Mouse (Mus musculus): Measurements from ENCODE around the gene Gramd1c.

DNA sequence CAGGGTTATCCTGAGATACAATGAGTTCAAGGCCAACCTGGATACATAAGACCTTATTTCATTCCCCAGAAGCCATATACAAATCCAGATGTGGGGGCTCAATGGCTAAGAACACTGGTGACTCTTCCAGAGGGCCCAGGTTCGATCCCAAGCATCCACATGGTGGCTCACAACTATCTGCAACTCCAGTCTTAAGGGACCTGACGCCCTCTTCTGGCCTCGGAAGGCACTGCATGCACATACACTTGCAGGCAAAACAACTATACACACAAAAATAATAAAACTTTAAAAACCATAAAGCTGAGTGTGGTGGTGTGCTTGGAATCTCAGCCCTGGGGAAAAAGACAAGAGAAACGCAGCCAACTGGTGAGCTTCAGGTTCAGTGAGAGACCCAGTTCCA is 24.0 kb downstream of the Gramd1c start:
- TF ChIP-seq CTCF (IDR thresholded peaks at IDR 0.05; ENCODE audit: control insufficient read depth, insufficient read depth, insufficient read length) (no peak), USF1 (IDR thresholded peaks at IDR 0.05; ENCODE audit: low read depth) (no peak)

Measured in C2C12 (cell line).